Mouse (Mus musculus): ENCODE data around the gene Mocs3. TPM values are rescaled to one million over a fixed set of nuclear protein-coding genes. Genes with fewer than 3 reads are reported as not detected.

The Mocs3 gene
- 10 to 100 TPM; 15.3 to 16.1 TPM for polyA plus RNA-seq (2017; shearing (Covaris generic))

DNA sequence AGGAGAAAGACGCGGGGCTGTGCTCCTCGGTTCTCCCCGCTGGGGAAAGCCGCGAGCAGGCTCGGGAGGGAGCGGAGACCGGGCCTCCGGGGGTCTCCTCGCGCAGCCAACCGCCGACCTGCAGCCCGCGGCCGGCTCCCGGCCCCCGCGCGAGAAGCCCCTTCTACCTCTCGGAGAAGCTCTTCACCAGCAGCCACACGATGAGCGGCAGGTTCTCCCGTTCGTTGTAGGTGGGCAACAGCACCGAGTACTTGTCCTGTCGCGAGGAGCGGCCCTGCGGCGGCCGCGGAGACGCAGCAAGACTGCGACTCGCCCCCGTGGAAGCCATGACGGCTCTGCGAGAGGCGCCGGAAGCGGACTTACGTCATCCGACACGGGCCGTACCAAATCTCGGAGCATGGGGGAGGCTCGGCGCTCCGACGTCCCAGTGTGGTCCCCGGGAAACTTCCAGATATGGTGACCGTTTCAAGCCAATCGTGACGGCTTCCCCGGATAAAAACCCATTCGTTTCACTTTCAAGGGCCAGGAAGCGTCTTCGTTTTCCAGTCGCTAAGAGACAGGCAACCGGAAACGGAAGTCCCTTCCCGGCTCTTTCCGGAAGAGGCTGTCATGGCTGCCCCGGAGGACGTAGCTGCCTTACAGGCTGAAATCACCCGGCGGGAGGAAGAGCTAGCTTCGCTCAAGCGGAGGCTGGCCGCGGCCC lies at the start of gene Mocs3, which contains the start of the genes Gm20716 and Dpm1:
Gene Mocs3, plus strand, starts transcription at position 597 of the 703 bp plus-strand sequence.
Gene Gm20716, minus strand, starts transcription at position 339 of the 703 bp plus-strand sequence.
Gene Dpm1, minus strand, starts transcription at position 566 of the 703 bp plus-strand sequence.

GRCm38 (mm10) chr2:168206725-168207644 lies 23.4 kb upstream of the Mocs3 start, which contains the start of gene Adnp:
Gene Adnp (minus strand): TSS chr2:168207112.

GRCm38 (mm10) chr2:168281582-168281981 lies 51.2 kb downstream of the Mocs3 start, which contains the start of gene Kcng1:
Gene Kcng1 (minus strand): TSS chr2:168281736.

Other genes with a start within 250 kb of the Mocs3 start
- gene Ripor3, start 220.0 kb upstream of the Mocs3 start, polyA plus RNA-seq (2017; shearing (Covaris generic)): under 1 TPM in 1 of 2 experiments, not detected in 1; 0.21 TPM
- 1 to 10 TPM; 4.3 to 4.9 TPM for gene Pard6b, start 149.6 kb upstream of the Mocs3 start, polyA plus RNA-seq (2017; shearing (Covaris generic))
- gene Adnp, start 23.5 kb upstream of the Mocs3 start, polyA plus RNA-seq (2017; shearing (Covaris generic)): 10 to 100 TPM; 24.7 to 28.7 TPM
- gene Gm20716, start 258 bp upstream of the Mocs3 start, polyA plus RNA-seq (2017; shearing (Covaris generic)): 1 to 10 TPM; 4.2 to 6.8 TPM
- gene Dpm1, start within 50 bp of the Mocs3 start, polyA plus RNA-seq (2017; shearing (Covaris generic)): 100 to 1,000 TPM; 105 to 144 TPM
- gene Kcng1, start 51.1 kb downstream of the Mocs3 start, polyA plus RNA-seq (2017; shearing (Covaris generic)): under 1 TPM in 1 of 2 experiments, not detected in 1; 0.25 TPM

Measured in activated CD4-positive, CD25-positive, alpha-beta regulatory T cell (primary cell).